Mouse (Mus musculus) left cerebral cortex, postnatal 4 days (tissue): Measurements from ENCODE around the gene Atp6v0c. TPM values are rescaled to one million over a fixed set of nuclear protein-coding genes. Genes with fewer than 3 reads are reported as not detected.

Source experiments
- DNase-seq: peaks from one replicate; pipeline ENCODE4 v3.0.0-alpha.2; 2022
- intact Hi-C: fragments of 180-260 bp; cut with DNase I; formaldehyde crosslinking; loops from one replicate; pipeline ENCODE4 v1.15.1; 2025
- total RNA-seq, 2 experiments: library from RNA; stranded (reverse); gene quantifications; 2 replicates each; pipeline ENCODE4 v1.2.3; 2021

Atp6v0c gene
- total RNA-seq, 2 experiments from 2014 or later = 770 to 834 TPM

DNA sequence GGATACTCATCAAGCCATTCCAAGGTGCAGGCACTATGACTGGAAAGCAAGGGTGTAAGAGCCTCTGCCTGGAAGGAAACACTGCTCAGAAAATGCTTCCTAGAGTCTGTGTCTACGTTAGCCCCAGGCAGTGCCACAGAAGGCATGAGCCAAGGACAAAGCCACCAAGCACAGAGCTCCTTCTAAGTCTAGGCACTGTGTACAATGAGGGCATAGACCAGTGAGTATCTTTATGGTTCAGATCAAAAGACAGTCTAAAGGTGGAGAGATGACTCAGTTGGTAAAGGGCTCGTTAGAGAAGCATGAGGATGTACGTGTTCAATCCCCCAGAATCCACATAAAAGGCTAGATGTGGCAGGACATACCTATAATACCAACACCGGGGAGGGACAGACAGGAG lies 31.6 kb upstream of the Atp6v0c start:
- no peak for DNase-seq
- intact Hi-C loops = no loop called here

- DNase-seq = no peak
- intact Hi-C loops = no loop called here
These were observed 30.2 kb upstream of the Atp6v0c start for GRCm38 (mm10) chr17:24199741-24200140.

- DNase-seq = peak; percentile 11
- intact Hi-C loops = no loop called here
These were observed 29.8 kb upstream of the Atp6v0c start for GRCm38 (mm10) chr17:24199252-24199651.

- DNase-seq = no peak
- intact Hi-C loops = no loop called here
These were observed 27.7 kb upstream of the Atp6v0c start for GRCm38 (mm10) chr17:24197032-24197824.

DNA sequence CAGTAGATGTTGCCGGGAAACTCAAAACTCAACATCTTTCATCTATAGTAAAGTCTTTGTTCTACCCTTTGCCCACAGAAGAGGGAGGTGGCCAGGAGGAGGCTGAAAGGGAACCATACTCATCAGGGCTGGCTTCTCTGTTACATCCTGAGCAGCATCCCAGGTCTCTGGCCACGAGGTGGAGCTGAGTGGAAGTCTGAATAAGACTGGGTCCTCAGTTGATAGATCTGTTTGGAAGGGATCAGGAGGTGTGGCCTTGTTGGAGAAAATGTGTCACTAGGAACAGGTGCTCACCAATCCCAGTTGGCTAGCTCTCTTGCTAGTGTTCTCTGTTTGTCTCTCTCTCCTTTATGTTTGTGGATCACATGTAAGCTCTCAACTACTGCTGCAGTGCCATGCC lies 25.8 kb upstream of the Atp6v0c start:
- intact Hi-C loops = no loop called here
- DNase-seq = no peak

GRCm38 (mm10) chr17:24193769-24194168 lies 24.3 kb upstream of the Atp6v0c start:
- intact Hi-C loops = no loop called here
- no peak for DNase-seq

- no peak for DNase-seq
- intact Hi-C loops = no loop called here
These were observed 23.8 kb upstream of the Atp6v0c start for GRCm38 (mm10) chr17:24193268-24193667.

- intact Hi-C loops = no loop called here
- DNase-seq = no peak
These were observed 23.3 kb upstream of the Atp6v0c start for GRCm38 (mm10) chr17:24192848-24193247.

GRCm38 (mm10) chr17:24191481-24191880 lies 22.0 kb upstream of the Atp6v0c start:
- DNase-seq = no peak
- intact Hi-C loops = no loop called here

- no peak for DNase-seq
- intact Hi-C loops = no loop called here
These were observed 21.4 kb upstream of the Atp6v0c start for GRCm38 (mm10) chr17:24190934-24191333.

DNA sequence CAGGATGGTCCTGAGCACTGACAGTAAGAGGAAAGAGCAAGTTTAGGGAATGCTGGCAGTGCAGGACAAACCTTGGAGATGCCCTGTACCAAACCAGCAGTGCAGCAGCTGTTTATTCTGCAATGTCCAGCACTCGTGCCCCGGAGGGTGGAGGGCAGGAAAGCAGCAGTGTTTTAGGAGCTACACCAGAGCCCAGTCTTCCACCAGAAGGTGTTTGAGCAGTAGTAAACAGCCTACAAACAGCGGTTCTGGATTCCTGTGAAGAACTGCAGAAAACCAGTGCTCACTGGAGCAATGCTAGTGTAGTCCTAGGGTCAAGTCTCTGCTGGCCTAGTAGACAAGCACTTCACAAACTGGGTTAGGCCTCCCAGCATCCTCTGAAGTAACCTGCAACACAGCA lies 4.8 kb upstream of the Atp6v0c start:
- DNase-seq = no peak
- intact Hi-C loops = loop anchor here (10.0 kb wide), 1 partner anchor 221 kb away; no protein-coding TSS in a partner anchor

DNA sequence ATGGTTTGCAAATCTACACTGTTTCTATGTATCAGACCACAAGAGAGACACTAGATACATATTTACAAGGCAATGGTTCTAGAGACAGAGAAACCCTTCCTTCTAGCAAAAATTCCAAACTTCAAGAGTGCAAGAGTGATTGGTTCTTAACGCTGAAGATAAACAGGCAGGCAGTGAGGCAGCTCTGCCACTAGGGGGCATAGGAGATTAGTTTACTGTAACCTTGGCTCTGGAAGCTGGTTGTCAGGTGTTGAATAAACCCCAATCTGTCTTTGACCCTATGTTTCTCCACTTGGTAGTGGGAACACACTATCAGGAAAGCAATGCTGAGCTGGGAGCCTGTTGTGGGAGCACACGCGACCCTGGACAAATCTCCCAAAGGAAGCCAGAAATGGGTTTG lies 3.9 kb upstream of the Atp6v0c start:
- intact Hi-C loops = loop anchor here (2.0 to 10.0 kb wide), 2 partner anchors 33 to 221 kb away; no protein-coding TSS in a partner anchor
- DNase-seq = peak; percentile 68

GRCm38 (mm10) chr17:24171738-24172137 lies 2.2 kb upstream of the Atp6v0c start:
- DNase-seq = no peak

GRCm38 (mm10) chr17:24170729-24171128 lies 1.2 kb upstream of the Atp6v0c start:
- intact Hi-C loops = loop anchor here (10.0 kb wide), 1 partner anchor 224 kb away; no protein-coding TSS in a partner anchor
- no peak for DNase-seq

More at GRCm38 (mm10) chr17:24171738-24172137, 2.2 kb upstream of the Atp6v0c start:
- intact Hi-C loops = loop anchor here (2.0 to 10.0 kb wide), 2 partner anchors 35 to 223 kb away; no protein-coding TSS in a partner anchor

GRCm38 (mm10) chr17:24170125-24170524 lies 623 bp upstream of the Atp6v0c start:
- intact Hi-C loops = loop anchor here (10.0 kb wide), 1 partner anchor 225 kb away; no protein-coding TSS in a partner anchor
- DNase-seq = no peak

DNA sequence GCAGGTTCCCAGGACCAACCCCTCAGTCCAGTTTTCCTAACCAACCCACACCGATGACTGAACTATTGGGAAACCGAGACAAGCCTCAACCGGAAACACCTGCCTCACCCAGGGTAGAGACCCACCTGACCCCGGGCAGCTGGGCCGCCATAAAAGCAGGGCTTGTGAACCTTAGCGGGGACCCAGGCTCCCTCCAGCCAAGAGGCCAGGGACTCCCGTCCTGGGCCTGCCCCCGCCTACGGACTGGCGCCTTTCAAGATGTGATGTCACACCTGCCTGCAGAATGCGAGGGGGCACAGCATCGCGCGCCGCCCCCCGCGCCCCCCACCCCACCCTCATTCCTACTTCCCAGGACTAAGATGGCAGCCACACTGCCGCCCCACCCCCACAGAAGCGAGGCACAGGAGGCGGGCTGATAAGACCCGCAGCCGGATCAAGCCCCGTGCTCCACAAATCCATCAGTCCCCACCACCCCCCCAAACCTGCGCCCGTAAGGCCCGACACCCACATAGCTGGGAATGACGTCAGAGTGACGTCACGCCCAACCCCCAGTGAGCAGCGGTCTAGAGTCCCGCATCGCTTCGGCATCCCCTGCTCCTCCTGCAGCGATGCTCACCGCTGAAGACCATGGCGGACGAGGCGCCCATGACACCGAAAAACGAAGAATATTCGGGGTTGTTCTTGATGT lies 768 bp downstream of the Atp6v0c start:
- intact Hi-C loops = no loop called here
- peak; percentile 76 for DNase-seq

GRCm38 (mm10) chr17:24167891-24168505 lies 1.5 kb downstream of the Atp6v0c start:
- intact Hi-C loops = no loop called here
- no peak for DNase-seq

- no peak for DNase-seq
- intact Hi-C loops = no loop called here
These were observed 2.4 kb downstream of the Atp6v0c start for GRCm38 (mm10) chr17:24167120-24167519.

- no peak for DNase-seq
- intact Hi-C loops = no loop called here
These were observed 4.8 kb downstream of the Atp6v0c start for GRCm38 (mm10) chr17:24164566-24165259.

GRCm38 (mm10) chr17:24163176-24163962 lies 6.1 kb downstream of the Atp6v0c start, which contains the start of gene Amdhd2:
Gene Amdhd2 (minus strand): TSS chr17:24163766.
- peak; percentile 97 for DNase-seq
- intact Hi-C loops = no loop called here
